Mouse (Mus musculus) intestine, embryonic 16.5 days (tissue): ENCODE data around the gene Eif3g. TPM values are rescaled to one million over a fixed set of nuclear protein-coding genes. Genes with fewer than 3 reads are reported as not detected.

ENCODE experiments used
- ATAC-seq: fragments of 200-750 bp; cut with Nextera tagmentation; 2 replicates; pipeline ENCODE4 v1.8.0; 2017; ENCODE audit warnings: moderate TSS enrichment, moderate library complexity
- H3K27ac ChIP-seq: fragments of 300-500 bp; sonication (generic); 2 replicates; pipeline ENCODE4 v1.5.1; 2014; ENCODE audit warnings: mild to moderate bottlenecking, low read length
- H3K27me3 ChIP-seq: fragments of 300-500 bp; sonication (generic); replicated peaks from 2 replicates; pipeline ENCODE4 v1.6.1; 2014; ENCODE audit warnings: low read length, control low read depth, mixed read lengths; ENCODE audit not compliant: control insufficient read depth, insufficient read depth
- H3K36me3 ChIP-seq: fragments of 300-500 bp; sonication (generic); 2 replicates; pipeline ENCODE4 v1.6.1; 2014; ENCODE audit warnings: low read length, control low read depth; ENCODE audit not compliant: control insufficient read depth, insufficient read depth
- H3K4me1 ChIP-seq: fragments of 300-500 bp; sonication (generic); 2 replicates; pipeline ENCODE4 v1.6.1; 2014; ENCODE audit warnings: low read length, control low read depth, mixed read lengths; ENCODE audit not compliant: control insufficient read depth, insufficient read depth
- H3K4me2 ChIP-seq: fragments of 300-500 bp; sonication (generic); 2 replicates; pipeline ENCODE4 v1.6.1; 2014; ENCODE audit warnings: low read depth, low read length, control low read depth
- H3K4me3 ChIP-seq: fragments of 300-500 bp; sonication (generic); 2 replicates; pipeline ENCODE4 v1.5.1; 2014; ENCODE audit warnings: mild to moderate bottlenecking, low read length
- H3K9ac ChIP-seq: fragments of 300-500 bp; sonication (generic); 2 replicates; pipeline ENCODE4 v1.6.1; 2014; ENCODE audit warnings: low read depth, low read length
- H3K9me3 ChIP-seq: fragments of 300-500 bp; sonication (generic); 2 replicates; pipeline ENCODE4 v1.6.1; 2016; ENCODE audit warnings: low read length, control low read depth; ENCODE audit not compliant: control insufficient read depth
- WGBS: fragments of 180-500 bp; shearing (Covaris S2); extraction: QIAGEN DNeasy Blood & Tissue Kit; methylation state at CpG from one replicate; pipeline ENCODE4 v1.1.7; 2014; 5-methylcytosine and 5-hydroxymethylcytosine counted together
- polyA plus RNA-seq: library from polyadenylated mRNA; unstranded; fragments of >200 nt; fragmentation: Nextera tagmentation; extraction: Ambion mirVana; gene quantifications from 2 replicates; pipeline ENCODE4 v1.2.1, GENCODE M21; 2015

Eif3g gene
- polyA plus RNA-seq, 1 experiment from 2014 or later, result 297 TPM

- Histone ChIP-seq H3K36me3 (peaks cover 7% of the 10 kb centered on the region; the same call in 1 of the 2 replicates), H3K4me1 (peaks cover 13% of the 10 kb centered on the region), H3K27ac (no peak overlapping the region), H3K4me2 (no peak overlapping the region), H3K9me3 (no peaks in the 10 kb centered on the region), H3K4me3 (no peak overlapping the region), H3K9ac (peak overlapping the region; percentile 31; the same call in 1 of the 2 replicates), H3K27me3 (no peaks in the 10 kb centered on the region)
- WGBS, result 13% methylated on average over 13 of the region's 13 CpGs
- 0 out of 2 replicates have a peak, but pooled peaks have one; percentile 11 for ATAC-seq
Measured at GRCm38 (mm10) chr9:20901466-20902173, 3.2 kb upstream of the Eif3g start.

DNA sequence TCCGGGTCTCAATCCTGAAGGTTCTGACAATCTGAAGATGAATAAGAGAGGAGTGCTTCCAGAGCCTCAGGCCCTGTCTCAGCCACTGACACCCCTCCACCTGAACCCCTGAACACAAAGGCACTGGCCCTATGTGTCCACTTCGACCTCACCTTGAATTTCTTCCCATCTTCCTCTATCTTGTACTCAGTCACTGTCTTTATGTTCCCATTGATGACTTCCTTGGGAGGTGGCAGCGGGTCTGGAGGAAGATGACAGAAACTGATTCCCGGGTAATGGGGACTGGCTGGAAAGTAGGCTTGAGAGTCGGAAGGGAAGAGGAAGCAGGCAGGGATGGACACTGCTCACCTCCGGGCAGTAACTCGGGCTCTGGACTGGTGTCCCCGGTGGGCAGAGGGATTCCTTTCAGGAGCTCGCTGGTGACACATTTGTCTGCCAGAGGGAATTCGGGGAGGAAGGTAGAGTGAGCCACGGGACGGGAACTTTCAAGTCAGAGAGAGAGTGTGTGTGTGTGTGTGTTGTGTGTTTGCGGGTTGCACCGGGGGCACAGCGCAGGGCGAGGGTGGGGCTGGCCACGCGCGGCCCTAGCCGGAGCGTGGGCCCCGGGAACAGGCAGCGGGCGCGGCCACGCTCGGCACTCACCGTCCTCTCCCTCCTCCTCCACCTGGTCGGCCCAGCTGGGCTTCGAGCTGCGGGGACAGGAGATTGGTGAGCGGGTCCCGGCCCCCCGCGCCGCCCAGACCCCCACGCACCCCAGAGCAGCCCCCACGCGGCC is 500 bp downstream of the Eif3g start:
- H3K27ac ChIP-seq, result peak overlapping the region; percentile 43; the same call in 1 of the 2 replicates

GRCm38 (mm10) chr9:20895382-20895781 is 3.0 kb downstream of the Eif3g start:
- no peaks in the 10 kb centered on the region for H3K9me3 ChIP-seq
- 0 out of 2 replicates have a peak overlapping the region, but pooled peaks have one; percentile 2 for H3K9ac ChIP-seq
- 93% methylated on average over 9 of the region's 9 CpGs for WGBS
- peaks cover 34% of the 10 kb centered on the region for H3K36me3 ChIP-seq
- H3K4me1 ChIP-seq, result peaks cover 16% of the 10 kb centered on the region
- H3K27ac ChIP-seq, result no peak overlapping the region
- ATAC-seq, result no peak
- H3K4me2 ChIP-seq, result no peak overlapping the region
- no peaks in the 10 kb centered on the region for H3K27me3 ChIP-seq
- no peak overlapping the region for H3K4me3 ChIP-seq

More for the DNA sequence above, 500 bp downstream of the Eif3g start:
- Histone ChIP-seq H3K27me3 (no peaks in the 10 kb centered on the region), H3K4me1 (peaks cover 13% of the 10 kb centered on the region), H3K4me3 (peak overlapping the region; percentile 87), H3K4me2 (peak overlapping the region; percentile 75), H3K36me3 (peaks cover 11% of the 10 kb centered on the region), H3K9me3 (no peaks in the 10 kb centered on the region), H3K9ac (peak overlapping the region; percentile 94)
- ATAC-seq, result peak; percentile 75
- 4% methylated on average over 38 of the region's 39 CpGs for WGBS

DNA sequence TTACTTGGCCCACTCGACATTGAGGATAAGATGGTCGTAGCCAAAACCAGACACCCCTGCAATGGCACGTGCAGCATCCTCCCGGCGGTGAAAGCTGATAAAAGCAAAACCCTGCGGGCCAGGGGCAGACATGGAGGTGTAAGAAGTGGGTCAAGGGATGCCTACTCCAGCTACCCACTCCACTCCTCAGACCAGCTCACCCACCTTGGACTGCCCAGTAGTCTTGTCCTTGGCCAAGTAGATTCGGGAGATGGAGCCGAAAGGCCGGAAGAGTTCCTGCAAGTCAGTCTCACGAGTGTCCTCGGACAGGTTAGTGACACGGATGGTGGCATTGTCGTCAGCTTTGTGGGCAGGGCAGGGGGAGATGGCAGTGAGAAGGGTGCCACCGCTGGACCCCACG is 3.8 kb downstream of the Eif3g start:
- Histone ChIP-seq H3K4me2 (no peak overlapping the region), H3K36me3 (peaks cover 41% of the 10 kb centered on the region), H3K27me3 (no peaks in the 10 kb centered on the region), H3K9me3 (no peaks in the 10 kb centered on the region), H3K27ac (no peak overlapping the region), H3K4me3 (no peak overlapping the region), H3K4me1 (peaks cover 16% of the 10 kb centered on the region), H3K9ac (no peak overlapping the region)
- WGBS, result 86% methylated on average over 15 of the region's 15 CpGs
- ATAC-seq, result no peak

DNA sequence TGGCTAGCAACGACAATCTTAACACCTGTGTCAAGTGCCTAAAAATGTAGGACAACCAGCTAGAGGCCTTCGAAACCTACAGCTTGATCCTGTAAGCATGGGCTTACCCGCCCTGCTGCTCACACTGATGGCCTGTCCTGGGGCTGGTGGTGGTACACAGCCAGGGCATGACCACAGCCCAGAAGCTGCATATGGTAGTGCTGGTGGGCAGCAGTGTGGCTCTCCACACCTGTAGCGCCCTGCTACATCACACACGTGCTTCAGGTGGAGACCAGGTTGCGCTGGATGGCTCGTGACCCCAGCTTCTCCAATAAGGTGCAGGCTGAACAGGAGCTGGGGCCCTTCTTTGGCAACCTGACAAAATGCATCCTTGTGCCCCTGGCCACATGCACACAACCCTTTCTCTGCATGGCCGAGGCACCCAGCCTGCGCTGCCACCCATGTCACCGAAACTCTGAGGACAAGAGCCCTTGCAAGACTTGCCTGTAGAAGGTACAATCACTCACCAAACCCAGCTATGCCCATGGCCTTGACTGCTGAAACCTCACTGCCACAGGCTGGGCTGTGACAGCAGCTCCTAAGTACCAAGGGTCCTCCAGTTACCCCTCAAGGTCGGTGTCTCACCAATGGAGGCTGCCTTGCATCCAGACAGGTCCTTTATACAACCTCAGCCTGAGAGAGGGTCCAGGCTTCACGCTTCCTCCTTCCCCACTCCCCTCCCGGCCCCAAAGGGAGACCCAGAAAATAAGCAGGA is 4.7 kb downstream of the Eif3g start:
- Histone ChIP-seq H3K27ac (no peak overlapping the region), H3K4me2 (no peak overlapping the region), H3K9me3 (no peaks in the 10 kb centered on the region), H3K9ac (no peak overlapping the region), H3K36me3 (peaks cover 42% of the 10 kb centered on the region), H3K27me3 (no peaks in the 10 kb centered on the region), H3K4me3 (no peak overlapping the region), H3K4me1 (peaks cover 22% of the 10 kb centered on the region)
- ATAC-seq, result no peak
- 82% methylated on average over 13 of the region's 13 CpGs for WGBS

DNA sequence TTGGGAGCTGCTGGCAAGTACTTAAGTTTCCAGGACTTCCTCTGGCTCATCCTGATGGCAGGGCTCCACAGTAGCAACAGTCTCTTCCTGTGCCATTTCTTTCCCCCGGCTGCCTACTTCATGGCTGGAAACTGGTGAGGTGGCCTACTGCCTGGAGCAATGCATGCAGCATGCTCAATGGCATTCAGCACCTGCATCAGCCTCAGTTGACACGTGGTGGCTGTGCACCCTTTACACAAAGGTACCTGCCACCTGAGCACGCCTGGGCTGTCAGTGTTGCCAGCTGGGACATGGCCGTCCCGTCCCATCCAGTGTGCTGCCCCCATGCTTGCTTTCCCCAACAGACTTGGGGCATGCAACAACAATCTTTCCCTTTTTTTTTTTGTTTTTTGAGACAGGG is 5.4 kb downstream of the Eif3g start:
- no peak for ATAC-seq
- Histone ChIP-seq H3K9me3 (no peaks in the 10 kb centered on the region), H3K4me3 (no peak overlapping the region), H3K9ac (no peak overlapping the region), H3K27me3 (no peaks in the 10 kb centered on the region), H3K36me3 (peaks cover 42% of the 10 kb centered on the region), H3K4me2 (no peak overlapping the region), H3K27ac (no peak overlapping the region; the same call in 1 of the 2 replicates), H3K4me1 (peaks cover 22% of the 10 kb centered on the region)
- WGBS, result 53% methylated on average over 5 of the region's 5 CpGs

DNA sequence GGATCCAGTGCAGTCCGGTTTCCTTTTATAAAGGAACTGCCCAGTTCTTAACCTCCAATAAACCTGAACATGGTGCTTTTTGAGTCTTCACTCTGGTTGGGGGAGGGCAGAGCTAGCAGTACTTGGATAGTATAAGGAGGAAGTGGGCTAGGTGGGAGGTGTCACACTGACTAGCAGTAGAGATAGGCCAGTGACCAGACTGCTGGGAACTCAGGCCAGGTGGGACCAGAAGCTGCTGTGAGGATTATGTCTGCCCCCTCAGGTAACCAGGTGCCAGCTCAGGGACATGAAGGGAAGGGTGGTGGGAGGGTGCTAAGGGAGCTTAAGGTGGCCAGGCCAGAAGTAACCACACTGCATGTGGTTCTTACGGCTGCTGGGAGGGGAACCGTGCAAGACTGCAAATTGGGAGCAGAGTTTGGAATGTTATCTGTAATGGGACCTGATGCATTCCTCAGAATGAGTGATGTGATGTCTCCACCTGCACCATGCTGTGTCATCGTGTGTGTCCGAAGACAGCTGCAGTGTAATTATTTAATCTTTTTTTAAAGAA is 6.2 kb downstream of the Eif3g start:
- H3K4me2 ChIP-seq, result no peak overlapping the region
- WGBS, result 56% methylated on average over 5 of the region's 5 CpGs
- no peak for ATAC-seq
- H3K36me3 ChIP-seq, result peaks cover 42% of the 10 kb centered on the region
- peaks cover 16% of the 10 kb centered on the region for H3K4me1 ChIP-seq
- H3K27me3 ChIP-seq, result no peaks in the 10 kb centered on the region
- no peak overlapping the region for H3K9ac ChIP-seq
- H3K4me3 ChIP-seq, result no peak overlapping the region
- no peaks in the 10 kb centered on the region for H3K9me3 ChIP-seq
- no peak overlapping the region for H3K27ac ChIP-seq

DNA sequence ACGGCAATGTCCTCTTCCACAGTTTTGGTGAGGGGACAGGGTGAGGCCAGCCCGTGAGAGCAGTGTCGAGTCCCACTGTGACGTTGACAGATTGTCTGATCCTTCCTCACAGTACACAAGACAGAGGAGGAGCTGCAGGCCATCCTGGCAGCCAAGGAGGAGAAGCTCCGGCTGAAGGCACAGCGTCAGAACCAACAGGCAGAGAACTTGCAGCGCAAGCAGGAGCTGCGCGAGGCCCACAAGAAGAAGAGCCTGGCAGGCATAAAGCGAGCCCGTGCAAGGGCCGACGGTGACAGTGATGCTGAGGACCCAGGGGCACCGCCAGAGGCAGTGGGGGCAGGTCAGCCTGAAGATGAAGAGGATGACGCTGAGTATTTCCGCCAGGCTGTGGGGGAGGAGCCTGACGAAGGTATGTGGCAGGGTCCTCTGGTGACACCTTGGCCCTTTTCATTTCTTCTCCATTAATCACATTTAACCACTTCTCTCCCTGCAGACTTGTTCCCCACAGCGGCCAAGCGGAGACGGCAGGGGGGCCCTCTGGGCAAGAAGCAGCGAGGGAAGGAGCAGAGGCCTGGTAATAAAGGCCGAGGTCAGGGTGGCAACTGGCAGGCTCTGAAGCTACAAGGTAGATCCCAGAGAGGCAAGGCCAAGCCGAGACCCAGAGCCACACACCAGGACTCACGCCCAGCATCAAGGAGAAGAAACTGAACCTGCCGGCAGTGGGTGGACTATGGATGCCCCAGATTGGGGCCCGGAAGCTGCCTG is 6.9 kb downstream of the Eif3g start:
- no peak for ATAC-seq
- Histone ChIP-seq H3K27ac (no peak overlapping the region; the same call in 1 of the 2 replicates), H3K36me3 (peaks cover 42% of the 10 kb centered on the region), H3K4me1 (peaks cover 11% of the 10 kb centered on the region), H3K9ac (no peak overlapping the region), H3K9me3 (no peaks in the 10 kb centered on the region), H3K4me2 (no peak overlapping the region), H3K27me3 (no peaks in the 10 kb centered on the region), H3K4me3 (no peak overlapping the region)
- 76% methylated on average over 26 of the region's 26 CpGs for WGBS
